Mouse (Mus musculus): ENCODE data around the gene Csf2.
"Not testable (repeated sequence)": the region's sequence is repeated elsewhere in the genome, so short reads cannot be mapped to it uniquely, and the experiment has no call there.

Csf2 gene

DNA sequence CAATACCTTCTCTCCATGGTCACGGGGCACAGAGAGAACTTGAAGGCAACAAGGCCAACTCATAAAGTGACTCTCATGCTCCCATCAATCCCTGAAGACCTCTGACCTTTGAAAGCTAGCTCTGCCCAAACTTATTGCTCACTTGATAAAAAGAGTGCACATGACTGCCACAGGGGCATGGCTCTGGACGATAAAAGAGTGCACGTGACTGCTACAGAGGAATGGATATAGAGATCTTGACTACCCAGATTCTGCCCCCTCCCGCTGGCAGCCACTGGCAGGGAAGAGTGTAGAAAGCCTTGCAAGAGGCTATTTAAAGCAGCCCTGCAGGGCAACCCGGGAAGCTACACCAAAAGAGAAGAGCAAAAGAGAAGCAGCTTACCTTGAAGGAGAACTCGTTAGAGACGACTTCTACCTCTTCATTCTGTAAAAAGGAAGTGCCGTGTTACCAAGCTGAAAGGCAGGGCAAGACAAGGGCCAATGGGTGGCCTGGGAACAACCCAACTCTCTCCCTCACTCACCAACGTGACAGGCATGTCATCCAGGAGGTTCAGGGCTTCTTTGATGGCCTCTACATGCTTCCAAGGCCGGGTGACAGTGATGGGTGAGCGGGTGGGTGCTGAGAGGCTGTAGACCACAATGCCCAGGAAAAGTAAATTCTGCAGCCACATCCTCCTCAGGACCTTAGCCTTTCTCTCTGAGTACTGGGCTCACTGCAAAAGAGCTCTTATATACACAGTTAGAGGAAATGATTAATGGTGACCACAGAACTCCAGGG lies at the start of gene Csf2:
Csf2 (minus strand) TSS at position 728 of the 778 bp plus-strand sequence.
- peak; percentile 30 to 48 for DNase-seq (ENCODE audit: low spot score in 2 of 2)

DNA sequence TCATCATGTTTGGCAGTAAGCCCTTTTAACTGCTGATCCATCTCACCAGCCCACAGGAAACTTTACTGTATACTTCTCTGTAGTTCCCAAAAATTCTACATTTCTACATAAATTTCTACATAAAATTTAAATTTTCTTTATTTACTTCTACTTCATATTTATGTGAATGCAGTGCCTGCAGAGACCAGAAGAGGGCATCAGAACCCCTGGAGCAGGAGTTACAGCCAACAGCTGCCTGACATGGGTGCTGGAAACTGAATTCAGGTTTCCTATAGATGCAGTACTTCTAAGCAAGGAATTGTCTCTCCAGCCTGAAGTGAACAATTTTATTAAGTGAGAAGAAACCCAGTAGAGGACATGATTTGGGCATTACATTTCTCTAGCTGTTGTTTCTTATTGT lies 49.3 kb upstream of the Csf2 start:
- no peak for DNase-seq (ENCODE audit: low spot score in 2 of 2)

DNA sequence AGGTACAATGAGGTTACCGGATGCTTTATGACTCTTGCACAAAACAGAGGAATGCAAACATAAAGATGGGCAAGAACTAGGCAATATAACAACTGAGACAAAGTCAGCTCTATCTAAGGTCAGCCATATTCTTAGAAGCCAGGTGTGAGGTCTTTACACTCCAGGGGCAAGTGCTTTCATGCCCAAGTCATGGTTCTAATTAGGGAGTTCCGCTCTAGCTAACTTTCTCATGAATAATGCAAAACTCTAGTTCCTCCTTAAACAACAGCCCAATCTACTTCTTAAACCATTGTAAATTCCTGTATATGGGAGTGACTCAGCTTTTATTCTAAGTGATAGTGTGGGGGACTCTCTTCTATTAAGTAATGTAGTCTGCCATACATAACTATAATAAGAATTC lies 48.0 kb upstream of the Csf2 start:
- DNase-seq (ENCODE audit: low spot score in 2 of 2) = not testable (repeated sequence)

DNA sequence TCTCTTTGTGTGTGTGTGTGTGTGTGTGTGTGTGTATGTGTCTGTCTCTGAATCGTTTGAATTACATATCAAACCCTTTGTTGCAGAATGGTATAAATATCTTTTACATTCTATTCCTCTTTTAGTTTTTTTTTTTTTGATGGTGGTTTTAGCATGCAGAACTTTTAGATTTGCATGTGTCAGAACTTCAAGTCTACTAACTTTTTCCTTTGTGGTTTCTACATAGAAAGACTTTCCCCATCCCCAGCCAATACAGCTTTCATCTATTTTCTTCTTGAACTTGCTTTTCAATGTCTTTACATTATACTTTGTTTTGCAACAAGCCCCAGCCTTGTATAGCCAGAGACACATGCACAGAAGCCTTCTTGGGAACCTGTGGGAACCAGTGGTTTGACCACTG lies 47.3 kb upstream of the Csf2 start:
- DNase-seq (ENCODE audit: low spot score in 2 of 2) = no peak

DNA sequence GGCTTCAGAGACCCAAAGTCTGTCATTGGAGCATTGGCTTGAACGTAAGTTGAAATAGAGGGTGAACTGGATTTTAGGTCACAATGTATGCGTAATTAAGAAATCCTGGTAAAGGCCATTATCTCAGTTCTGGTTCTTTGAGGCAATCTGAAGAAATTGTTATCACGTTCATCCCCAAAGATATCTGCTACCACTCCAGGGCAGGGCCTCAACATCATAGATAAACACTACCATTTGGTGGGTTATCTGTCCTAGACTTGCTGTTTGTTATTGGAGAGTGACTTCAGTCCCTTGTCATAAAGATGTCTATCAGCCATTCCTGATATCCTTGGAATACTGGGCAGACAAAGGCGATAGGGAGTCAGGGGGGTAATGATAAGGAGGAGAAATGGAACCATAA lies 46.5 kb upstream of the Csf2 start:
- DNase-seq (ENCODE audit: low spot score in 2 of 2) = no peak

DNA sequence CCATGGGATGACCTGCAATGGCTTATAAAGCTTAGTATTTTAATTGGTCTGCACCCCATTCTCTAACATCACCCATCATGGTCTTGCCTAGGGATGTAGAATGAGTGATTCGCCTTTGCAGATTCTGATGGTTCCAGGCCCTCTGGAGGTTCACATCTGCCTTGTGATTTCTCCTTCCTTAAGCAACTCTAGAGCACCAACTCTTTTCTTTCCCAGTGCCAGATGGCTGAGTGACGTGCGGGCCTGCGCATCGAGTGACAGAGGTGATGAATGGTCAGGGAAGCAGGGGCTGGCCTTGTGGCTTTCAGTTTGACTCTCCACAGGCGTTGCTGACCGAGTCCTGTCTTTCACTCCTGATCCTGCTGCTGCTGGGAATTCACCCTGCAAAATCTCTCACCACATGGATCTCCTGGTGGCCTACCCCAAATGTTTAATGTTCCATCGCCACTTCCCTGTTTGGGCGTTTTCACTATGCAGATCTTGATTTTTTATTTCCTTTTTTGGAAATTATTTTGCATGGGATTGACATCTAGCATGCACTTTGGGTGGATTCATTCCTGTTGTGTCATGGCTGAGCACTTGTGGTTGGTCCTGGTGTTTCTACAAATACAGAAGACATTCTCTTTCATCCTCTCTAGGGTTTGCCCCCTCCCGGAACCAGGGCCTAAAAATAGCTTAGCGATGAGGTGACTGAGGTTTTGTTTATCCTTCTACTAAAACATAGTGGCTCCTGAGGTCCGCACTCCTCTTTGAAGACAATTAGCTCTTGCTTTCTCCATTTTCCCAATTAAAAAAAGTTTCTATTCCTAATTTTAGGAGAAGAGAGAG lies 44.7 kb upstream of the Csf2 start:
- DNase-seq (ENCODE audit: low spot score in 2 of 2) = no peak

DNA sequence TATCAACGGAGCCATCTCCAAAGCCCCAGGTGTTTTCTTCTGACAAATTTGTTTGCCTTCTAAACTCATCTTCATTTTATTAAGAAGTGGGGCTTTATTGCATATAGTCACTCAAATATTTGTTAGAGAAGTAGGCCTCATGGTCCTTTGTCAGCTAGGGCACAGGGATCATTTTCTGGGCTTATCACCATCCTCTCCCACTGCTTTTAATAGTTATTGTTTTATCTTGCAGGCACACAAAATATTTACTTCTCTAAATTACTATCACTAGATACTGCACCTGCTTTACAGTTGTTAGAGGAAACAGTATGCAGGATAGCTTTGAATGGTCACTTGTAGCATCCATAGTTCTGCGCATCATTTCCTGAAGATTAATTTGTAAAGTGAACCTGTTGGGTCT lies 42.7 kb upstream of the Csf2 start:
- DNase-seq (ENCODE audit: low spot score in 2 of 2) = no peak

DNA sequence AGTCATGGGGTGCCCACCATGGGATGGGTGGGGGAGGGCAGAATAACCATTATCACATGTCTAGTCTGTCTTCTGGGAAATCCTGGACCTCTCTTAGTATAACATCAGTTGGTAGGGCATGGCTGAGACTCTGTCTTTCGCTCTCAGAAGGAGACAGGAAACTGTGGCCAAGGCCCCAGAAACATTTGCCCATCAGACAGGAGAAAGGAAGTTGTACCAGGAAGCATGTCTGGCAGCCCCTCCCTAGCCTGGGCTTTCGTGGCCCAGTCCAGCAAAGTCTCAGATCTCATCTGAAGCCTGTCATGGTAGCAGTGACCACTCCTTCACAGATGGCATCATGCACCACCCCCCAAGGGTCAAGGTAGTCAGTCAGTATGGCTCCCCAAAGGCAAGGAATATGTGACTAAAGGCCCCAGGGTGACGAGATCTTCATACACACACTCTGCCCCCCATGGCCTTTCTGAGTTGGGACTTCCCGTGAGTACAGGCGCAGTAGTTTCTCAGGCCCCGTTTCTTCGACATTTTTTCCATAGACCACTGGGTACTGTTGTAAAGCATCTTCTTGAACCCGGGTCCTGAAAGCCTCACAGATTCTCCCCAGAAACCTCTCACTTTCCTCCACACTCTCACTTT lies 38.5 kb upstream of the Csf2 start:
- DNase-seq (ENCODE audit: low spot score in 2 of 2) = no peak

DNA sequence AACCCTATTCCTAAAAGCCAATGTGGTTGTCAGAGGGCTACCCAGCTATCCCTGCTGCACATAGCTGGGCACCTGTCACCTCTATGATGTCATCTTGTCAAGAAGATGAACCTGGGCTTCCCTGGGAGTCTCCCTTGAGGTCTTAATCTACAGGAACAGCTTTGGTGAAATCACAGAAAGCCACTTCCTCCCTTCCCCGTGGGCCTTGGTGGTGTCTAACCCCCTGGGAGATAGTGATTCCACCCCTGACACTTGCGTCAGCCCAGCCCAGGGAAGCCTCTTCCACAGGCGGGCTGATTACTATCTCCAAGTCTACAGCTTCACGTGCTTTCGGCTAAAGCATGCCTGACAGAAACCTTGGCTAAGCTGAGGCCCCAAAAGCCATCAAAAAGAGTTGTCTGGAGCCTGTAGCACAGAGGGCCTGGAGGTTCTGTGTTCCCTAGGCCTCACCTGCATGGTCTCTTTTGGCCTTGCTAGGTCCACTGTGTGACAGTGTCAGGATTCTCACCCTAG lies 22.0 kb upstream of the Csf2 start:
- DNase-seq (ENCODE audit: low spot score in 2 of 2) = no peak

DNA sequence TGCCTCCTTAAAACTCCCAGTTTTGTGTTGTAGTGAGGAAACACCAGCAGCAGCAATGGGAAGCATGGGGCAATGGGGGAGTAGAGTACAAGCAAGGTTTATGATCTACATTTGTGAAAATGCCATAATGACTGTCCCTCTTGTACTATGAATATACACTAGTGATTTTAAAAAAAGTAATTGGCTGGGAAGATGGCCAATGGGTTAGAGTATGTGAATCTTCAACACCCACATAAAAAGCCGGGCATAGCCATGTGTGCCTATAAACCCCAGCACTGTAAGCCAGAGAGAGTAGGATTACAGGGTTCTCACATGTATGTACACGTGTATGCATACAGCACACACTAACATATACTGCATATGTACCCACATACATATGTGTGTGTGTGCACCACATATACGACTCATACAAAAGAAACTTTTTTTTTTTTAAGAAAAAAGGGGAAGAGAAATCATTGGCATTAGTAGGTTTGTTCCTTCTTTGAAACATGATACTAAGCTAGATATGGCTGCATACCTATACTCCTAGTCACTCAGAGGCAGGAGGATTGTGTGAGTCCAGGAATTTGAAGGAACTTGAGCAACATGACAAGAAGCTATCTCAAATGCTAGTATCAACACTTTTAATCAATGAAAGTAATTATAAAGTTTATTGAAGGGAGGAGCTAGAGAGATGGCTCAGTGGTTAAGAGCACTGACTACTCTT lies 19.9 kb upstream of the Csf2 start:
- DNase-seq (ENCODE audit: low spot score in 2 of 2) = no peak

DNA sequence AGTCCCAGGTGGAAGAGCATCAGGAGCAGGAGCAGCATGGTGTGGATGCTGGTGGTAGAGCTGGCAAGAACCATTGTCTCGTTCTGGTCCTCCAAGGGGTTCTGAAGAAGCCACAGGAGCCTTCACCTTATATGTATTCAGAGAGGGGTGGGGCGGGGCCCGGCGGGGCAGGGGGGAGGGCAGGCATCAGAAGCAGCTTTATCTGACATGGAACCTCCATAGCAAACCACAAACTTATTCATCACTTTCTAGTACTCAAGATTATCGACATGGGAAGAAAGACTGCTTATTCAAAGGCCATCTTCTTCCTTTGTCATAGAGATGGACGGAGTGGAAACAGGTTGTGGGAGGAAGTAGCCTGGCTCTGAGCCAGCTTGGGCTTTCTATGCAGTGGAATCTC lies 17.7 kb upstream of the Csf2 start, which contains the start of gene Il3:
Il3 (minus strand) TSS at position 101 of the 400 bp plus-strand sequence.
- DNase-seq (ENCODE audit: low spot score in 2 of 2) = no peak

DNA sequence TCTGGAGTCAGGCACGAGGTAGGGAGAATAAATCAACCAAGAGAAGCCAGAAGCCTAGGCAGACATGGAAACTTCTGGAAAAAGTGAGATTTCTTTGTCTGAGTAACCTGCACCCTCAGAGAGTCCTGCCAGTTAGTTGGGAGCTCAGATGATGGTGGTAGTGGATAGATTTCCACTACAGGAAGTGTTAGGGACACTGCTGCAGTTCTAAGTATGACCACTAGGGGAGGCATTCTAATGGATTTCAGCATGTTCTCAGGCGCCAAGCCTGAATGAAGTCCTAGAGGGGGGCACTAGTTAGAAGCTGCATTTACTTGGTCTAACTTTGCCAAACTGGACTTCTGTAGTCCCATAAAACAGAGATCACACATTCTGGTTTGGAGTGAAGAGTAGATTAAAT lies 15.1 kb upstream of the Csf2 start:
- DNase-seq (ENCODE audit: low spot score in 2 of 2) = peak; percentile 46 to 57

DNA sequence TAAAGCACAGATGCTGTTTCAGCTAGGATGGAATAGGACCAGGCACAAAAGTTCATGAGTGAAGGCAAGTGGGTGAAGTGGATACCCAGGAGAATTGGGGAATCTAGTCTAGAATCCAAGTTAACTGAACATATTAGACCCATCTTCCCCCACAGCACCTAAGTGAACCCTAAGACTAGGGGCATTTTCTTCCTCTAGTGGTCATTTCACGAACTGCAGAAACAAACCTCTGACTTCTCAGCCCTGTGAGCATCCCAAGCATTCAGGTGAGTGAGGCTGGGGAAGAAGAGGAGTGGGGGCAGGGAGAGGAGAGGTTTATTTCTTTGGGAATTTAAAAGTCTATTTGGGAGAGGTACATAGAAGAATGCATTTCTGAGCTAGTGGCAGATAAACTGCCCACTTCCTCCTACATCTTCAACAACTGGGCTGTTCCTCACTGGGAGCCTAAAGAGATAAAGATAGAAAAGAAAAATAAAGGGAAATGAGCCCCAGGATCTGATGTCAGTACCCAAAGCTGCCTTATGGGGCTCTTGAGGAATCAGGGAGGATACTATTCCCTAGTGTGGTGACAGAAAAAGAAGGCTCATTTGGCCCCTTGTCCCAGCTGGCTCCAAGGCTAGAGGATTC lies 14.1 kb upstream of the Csf2 start:
- DNase-seq (ENCODE audit: low spot score in 2 of 2) = no peak

DNA sequence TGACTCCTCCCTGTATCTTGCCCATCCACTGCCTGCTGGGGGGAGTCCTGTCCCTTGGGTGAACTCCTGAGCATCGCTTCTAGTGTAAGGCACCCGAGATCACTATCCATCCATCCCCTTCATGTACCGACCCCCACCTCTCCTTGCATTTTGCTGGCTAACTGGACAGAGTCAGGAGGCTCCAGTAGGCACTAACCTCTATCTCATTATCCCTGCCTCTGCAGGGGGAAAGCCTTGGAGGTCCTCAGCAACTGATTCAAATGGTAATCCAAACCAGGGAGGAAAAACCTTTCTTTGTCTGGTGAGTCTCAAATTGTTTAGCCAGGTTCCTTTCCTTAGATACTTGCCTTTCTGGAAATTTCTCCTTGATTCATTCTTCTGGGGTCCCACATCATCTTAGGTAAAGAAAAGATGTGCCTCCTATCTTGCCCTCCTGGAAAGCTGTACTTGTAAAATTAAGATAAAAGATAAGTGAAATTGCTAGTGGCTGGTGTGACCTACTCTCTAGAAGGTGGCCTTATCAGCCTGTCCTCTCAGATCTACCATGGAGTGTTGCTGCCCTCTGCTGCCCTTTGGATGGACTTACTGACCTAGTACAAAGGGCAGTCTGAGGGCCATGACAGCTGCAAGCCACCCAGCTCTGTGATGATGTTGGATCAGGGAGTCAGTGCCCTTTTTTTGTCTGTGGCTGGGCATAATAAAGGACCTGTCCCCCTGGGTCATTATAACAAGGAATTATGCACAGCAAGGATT lies 7.3 kb upstream of the Csf2 start:
- peak; percentile 66 to 79 for DNase-seq (ENCODE audit: low spot score in 2 of 2)

DNA sequence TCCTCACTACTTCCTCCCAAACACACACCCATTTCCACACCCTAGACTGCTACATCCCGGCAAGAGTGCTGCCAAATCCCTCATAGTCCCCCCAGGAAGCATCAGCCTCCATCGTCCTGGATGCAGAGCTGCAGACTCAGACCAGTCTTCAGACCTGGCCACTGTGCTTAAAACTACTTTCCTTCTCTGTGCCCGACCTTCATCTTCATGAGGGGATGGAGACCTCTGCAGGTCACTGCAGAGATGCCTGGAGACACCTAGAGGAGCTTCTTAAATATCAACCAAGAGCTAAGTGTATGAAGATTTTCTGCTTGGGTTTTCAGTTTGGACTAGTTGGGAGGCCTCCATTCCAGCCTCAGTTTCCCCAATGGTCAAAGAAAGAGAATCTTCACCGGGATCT lies 4.6 kb upstream of the Csf2 start:
- DNase-seq (ENCODE audit: low spot score in 2 of 2) = peak; percentile 15 to 38

DNA sequence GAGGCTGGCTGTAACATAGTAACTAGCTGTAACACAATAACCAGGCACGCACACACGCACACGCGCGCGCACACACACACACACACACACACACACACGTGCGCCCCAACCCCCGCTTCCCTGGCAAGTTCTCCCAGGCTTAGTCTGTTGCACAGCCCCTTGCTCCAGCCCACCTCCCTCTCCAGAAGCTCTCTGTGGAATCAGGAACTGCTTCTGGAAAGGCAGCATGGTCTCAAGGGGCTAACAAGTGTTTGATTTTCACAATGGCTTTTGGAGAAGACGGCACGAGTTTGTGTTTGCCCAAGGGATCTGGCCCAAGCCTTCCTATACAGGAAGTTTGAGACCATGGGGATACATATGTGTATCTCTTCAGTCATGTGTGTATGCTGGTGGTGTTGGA lies 1.1 kb upstream of the Csf2 start:
- DNase-seq (ENCODE audit: low spot score in 2 of 2) = no peak

DNA sequence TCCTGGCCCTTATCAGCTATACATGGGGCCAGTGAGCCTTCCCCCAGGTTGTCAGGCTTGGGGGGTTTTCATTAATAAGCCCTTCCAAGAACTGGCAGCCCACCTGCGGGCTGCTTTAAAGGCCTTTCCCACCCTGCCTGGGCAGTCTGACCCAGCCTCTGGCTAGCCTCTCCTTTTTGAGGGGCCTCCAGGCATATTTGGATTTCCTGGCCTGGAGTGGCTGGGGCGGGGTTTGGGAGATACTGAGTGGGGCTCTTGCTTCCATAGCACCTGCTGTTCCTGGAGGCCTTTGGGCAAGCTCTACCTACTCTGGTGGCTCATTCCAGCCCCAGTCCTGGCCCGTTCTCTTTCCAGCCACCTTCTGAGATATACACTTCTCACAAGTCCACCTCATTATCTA lies 281 bp upstream of the Csf2 start:
- DNase-seq (ENCODE audit: low spot score in 2 of 2) = no peak

DNA sequence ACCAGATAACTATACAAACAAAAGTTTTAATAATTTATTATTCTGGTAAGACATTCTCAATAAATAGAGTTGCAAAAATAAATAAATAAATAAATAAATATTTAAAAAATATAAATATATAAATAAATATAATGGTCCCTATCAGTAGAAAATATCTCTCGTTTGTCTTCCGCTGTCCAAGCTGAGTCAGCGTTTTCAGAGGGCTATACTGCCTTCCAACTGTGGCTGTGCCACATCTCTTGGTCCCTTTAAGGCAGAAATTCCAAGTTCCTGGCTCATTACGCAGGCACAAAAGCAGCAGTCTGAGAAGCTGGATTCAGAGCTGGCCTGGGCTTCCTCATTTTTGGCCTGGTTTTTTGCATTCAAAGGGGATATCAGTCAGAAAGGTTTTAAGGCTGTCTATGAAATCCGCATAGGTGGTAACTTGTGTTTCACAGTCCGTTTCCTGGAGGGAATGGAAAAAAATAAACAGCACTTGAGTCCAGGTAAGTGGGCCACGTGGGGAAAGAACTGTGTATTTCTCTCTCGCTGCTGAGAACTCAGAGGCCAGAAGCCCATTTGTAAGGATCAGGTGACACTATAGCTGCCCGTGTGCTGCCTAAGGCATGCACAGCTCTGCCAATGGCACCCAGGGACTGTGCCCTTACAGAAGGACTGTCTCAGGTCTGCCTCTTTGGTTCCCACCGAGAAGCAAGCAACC lies 2.1 kb downstream of the Csf2 start:
- no peak for DNase-seq (ENCODE audit: low spot score in 2 of 2)

DNA sequence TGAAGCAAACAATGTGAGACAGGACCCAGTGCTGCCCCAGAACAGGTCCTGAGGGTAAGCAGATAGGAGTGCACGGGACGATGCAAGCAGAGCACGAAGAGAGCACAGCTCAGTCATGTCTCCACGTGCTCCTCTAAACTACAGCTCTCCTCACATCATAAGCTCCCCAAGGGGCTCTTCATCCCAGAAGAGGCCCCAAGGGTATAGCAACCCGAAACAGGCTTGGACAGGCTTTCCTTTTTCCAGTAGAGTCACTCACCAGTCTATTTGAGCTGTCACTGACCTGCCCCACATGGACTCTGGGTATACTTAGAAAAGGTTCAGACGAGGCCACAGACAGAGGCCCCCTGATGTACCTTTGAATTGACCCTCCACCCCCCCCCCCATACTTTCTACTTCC lies 5.0 kb downstream of the Csf2 start:
- DNase-seq (ENCODE audit: low spot score in 2 of 2) = no peak

DNA sequence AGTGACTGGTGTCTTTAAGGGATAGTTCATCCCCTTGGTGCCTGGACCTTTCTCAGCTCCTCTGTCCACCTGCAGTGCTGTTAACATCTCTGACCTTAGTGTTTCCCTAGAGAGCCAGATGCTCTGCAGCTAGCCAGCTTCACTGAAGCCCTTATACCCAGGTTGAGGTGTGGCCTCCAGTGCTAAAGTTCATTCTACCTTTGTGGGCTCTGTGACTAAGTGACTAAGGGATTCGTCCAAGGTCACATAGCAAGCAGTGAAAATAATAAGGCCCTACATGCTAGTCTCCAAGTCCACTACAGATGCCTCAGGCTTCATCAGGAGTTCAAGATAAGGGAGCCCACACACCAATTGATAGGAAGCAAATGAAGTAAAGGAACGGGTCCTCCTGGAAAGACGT lies 7.0 kb downstream of the Csf2 start:
- DNase-seq (ENCODE audit: low spot score in 2 of 2) = no peak
